Mouse (Mus musculus) kidney, postnatal 36 days (tissue): ENCODE data around the gene Sstr5.

ENCODE experiments used
- DNase-seq, 2 experiments: peaks; one replicate each; pipeline ENCODE4 v3.0.0; 2021 to 2022; ENCODE audit warnings: mixed read lengths in 2 of 2

The Sstr5 gene

GRCm38 (mm10) chr17:25497013-25497412 is at the start of gene Sstr5:
Sstr5 (minus strand) TSS chr17:25497288.
- DNase-seq, result peak in 1 of 2 experiments; percentile 36

DNA sequence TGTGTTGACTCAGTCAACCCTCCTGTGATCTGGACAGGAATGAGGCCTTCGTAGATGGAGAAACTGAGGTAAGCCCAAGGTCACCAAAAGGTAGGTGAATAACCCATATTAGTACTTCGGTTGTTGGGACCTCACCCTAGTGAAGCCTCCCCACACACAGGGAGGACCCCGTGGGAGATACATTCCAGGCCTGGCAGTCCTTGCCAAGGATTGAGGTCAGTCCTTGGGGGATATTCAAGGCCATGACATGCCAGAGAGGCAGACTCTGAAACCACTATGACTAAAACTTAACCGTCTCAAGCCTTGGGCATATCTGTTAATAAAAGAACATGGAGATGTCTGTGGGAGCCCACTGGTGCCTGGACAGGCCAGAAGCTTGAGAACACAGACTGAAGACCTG is 44.7 kb upstream of the Sstr5 start:
- DNase-seq, result no peak

- no peak for DNase-seq
Observed at GRCm38 (mm10) chr17:25540731-25541130, 43.6 kb upstream of the Sstr5 start.

DNA sequence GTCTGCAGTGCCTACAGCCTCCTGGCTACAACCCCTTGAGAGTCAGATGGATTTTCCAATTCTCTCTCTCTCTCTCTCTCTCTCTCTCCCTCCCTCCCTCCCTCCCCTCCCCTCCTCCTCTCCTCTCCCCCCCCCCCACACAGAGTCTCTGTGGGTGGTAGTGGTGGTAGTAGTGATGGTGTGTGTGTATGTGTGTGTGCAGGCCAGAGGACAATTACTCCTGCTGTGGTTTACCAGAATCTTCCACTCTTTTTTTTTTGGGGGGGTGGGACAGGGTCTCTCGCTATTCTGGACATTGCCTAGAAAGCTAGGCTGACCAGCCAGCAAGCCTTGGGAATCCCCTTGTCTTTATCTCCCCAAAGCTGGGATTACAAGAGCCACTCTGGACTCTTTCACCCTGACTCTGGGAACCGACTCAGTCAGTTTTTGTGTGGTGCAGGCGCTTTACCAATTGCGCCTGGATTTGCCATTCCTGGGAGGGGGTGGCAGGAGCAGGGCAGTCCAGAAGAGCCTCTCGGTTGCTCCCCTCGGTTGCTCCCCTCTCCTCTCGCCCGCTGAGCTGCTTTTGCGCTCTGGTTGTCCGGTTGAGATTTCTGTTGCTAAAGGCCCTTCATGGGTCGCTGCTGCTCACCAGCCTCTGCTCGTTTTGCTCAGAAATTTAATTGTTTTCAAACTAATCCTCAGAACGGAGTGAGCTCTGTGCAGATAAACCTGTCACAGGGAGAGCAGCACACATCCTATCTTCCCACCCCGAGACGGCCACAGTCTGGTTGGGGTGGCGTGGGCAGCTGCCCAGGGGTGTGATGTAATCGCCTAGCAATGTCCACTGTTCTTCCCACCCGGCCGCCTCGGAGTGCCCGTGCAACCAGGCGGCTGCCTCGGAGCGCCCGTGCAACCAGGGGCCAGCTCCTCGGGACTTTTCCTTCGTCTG is 42.1 kb upstream of the Sstr5 start:
- peak; percentile 8 to 39 for DNase-seq

DNA sequence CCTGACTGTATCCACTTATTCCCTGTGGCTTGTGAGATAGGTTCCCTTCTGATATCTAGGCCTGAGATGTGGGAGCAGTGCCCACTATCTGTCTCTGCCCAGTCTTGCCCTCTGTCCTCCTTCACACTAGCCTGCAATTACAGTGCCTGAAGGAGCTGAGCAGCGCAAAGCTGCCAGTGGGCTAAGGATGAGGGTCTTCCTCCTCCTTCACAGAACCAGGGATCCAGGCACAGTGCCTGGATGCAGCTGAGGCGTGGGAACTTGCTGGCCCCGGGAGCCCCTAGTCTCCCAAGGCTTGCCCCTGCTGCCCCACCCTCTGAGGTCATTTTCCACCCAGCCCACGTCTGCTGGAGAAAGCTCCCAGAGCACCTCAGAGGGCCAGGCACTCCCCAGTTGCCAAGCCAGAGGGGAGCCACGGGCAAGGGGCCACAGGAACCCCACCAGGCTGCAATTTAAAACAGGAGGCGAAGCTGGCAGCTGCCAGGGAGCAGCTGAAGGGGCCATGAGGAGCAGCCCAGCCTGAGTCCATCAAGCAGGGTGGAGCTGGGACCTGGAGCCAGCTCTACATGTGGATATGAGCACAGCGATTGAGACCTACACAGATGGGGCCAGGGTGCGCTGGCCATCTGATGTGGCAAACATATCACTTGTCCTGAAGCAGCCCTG is 33.4 kb upstream of the Sstr5 start:
- no peak for DNase-seq

DNA sequence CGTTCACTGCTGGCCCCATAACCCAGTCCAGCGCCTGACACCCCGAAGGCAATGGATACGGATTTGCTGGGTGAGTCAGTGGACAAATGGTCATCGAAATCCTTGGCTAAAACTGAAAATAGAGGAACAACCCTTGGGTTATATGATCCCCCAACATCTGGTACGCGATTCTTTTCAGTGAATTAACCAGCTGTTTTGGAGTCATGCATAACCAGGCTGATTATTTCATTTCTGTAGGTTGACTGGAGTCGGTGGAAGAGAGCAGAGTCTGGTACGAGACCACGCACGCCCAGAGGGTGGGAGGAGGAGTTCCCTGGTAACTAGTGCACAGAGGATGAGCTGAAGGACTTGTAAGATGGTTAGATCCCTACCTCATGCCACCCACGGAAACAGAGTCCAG is 25.0 kb upstream of the Sstr5 start:
- no peak for DNase-seq

GRCm38 (mm10) chr17:25520492-25520891 is 23.4 kb upstream of the Sstr5 start:
- no peak for DNase-seq

GRCm38 (mm10) chr17:25519511-25519910 is 22.4 kb upstream of the Sstr5 start:
- no peak for DNase-seq

DNA sequence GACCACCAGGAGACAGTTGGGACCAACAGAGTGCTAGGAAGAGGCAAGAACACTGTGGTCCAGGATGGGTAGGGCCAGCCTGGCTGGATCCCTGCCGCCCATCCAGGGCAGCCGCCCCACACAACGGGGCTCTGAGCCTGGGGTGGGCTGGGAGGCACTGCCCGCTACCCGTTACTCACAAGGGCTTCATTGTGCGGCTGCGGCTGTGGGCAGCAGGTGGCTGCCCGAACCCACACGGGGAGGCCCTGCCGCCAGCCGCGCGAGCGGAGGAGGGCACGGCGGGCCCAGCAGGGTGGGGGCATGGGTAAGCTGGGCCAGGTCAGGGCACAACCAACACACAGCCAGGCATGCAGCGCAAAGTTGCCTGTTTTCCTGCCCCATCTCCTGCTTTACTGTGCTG is 21.1 kb upstream of the Sstr5 start:
- no peak for DNase-seq

DNA sequence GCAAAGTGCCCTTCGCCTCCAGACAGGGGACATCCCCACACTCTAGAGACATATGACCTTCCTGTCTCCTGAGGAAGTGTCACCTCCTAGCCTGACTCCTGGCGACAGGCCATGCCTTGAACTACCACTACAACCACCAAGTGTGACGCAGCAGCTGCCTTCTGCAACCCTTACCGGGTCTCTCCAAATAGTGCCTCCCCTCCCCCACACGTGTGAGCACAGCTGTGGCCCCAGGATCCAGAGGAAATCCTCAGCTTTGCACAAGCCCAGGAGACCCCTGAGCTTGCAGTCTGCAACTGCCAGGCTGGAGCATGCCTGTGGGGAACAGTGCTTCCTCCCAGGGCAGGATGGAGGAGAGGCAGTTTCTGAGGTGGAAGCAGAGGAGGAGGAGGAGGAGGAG is 19.2 kb upstream of the Sstr5 start:
- DNase-seq, result no peak

DNA sequence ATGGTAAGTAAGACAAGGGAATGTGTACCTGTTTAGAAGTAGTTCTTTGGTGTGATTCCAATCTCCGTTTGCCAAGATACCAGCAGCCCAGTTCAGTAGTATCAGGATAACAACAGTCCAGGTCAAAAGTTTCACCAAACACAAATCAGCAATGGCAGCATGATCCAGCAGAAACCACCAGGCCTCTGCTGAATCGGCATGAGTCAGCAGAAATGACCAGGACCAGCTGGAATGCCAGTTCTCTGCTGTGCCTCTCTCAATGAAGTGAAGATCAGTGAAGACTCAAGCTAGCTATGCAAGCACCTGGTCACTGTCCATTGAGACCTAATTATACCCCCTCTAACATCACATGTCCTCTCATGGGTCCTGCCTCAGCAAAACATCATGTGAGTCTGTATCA is 17.0 kb upstream of the Sstr5 start:
- DNase-seq, result no peak

GRCm38 (mm10) chr17:25511876-25512275 is 14.8 kb upstream of the Sstr5 start:
- no peak for DNase-seq

DNA sequence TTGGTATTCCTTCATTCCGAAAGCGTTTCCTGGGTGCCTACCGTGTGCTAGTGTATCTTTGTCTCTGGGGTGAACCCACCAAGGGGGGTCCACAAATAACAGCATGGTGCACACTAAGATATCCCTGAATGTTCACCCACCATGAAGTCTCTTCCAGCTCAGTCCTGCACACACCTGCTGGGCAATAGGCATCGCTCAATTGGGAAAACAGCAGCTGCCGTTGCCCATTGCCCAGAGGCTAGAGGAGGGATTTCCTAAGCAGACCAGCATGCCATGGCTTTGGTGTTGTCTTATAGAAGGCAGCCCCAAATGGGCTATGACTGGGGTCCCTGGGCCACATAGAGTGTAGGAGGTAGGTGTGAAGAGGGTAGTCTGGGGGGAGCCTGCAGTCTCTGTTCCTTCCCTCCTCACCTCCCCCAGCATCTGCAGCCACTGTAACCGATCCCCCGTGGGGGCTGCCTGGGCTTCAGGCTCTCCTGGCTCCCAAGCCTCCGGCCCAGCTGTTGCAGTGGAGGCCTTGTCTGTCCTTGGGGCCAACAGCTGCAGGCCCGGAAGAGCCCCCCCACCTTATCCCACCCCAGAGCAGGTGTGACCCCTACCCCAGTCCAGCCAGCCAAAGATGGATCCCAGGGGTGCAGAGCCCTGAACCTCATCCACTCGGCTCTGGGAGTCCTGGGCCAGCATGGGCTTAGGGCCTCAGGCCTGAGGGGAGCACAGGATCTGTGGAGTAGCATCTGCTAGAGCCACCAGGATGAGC is 13.2 kb upstream of the Sstr5 start:
- DNase-seq, result no peak

GRCm38 (mm10) chr17:25508860-25509577 is 11.9 kb upstream of the Sstr5 start:
- DNase-seq, result peak in 1 of 2 experiments; percentile 61

DNA sequence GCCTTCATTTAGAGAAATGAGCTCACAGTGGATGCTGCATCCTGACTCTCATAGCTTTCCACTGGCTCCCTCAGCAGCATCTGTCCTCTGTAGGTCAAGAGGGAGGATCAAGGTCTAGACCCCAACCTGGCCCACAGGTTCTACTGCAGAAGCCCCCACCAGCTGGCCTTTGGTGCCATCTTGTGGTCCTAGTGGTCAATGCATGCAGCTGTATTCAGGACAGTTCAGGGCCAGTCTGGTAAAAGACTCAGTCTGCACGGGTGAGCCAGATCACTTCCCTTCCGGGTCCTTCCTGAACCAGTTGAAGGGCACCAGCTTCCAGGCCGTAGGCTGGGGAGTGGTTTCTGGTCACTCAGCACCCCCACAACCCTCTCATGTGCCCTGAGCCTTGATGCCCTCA is 10.7 kb upstream of the Sstr5 start:
- DNase-seq, result peak; percentile 49 to 83

GRCm38 (mm10) chr17:25502599-25502998 is 5.5 kb upstream of the Sstr5 start:
- no peak for DNase-seq

DNA sequence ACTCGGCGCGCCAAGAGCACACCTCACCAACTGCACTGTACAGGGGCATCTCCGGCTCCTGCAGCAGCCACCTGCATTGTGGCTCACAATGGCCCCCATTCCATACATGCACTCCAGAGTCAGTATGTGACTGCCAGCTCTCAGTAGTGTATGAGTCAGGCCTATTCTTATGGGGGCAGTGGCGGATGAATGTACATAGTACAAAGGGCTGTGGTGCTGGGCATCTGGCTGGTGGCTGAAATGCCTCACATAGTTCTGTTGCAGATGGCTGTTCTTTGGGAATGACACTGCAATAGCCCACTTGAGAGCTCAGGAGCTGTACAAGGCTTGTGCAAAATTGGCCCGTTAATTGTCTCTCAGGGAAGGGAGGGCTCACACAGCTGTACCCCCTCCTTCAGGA is 15.0 kb downstream of the Sstr5 start:
- DNase-seq, result no peak

- DNase-seq, result no peak
Observed at GRCm38 (mm10) chr17:25480820-25481219, 16.3 kb downstream of the Sstr5 start.

DNA sequence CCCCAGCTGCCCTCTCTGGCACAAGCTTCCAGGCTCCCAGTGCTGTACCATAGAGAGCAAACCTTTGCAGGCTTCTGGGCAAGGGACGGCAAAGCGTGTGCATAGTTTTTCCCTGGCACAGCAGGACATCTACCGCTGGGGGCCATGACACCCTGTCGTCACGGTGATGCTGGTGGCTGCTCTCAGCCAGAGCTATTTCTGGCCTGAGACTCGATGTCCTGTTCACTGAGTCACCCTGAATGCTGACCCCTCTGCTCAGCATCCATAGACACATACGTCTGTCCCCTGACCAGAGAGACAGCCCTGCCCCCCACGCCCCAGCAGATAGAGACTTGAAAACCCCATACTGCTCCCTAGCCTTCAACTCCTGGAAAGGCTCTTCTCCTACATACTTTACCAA is 16.9 kb downstream of the Sstr5 start:
- no peak for DNase-seq

- DNase-seq, result peak; percentile 36 to 57
Observed at GRCm38 (mm10) chr17:25475946-25476744, 20.9 kb downstream of the Sstr5 start.

DNA sequence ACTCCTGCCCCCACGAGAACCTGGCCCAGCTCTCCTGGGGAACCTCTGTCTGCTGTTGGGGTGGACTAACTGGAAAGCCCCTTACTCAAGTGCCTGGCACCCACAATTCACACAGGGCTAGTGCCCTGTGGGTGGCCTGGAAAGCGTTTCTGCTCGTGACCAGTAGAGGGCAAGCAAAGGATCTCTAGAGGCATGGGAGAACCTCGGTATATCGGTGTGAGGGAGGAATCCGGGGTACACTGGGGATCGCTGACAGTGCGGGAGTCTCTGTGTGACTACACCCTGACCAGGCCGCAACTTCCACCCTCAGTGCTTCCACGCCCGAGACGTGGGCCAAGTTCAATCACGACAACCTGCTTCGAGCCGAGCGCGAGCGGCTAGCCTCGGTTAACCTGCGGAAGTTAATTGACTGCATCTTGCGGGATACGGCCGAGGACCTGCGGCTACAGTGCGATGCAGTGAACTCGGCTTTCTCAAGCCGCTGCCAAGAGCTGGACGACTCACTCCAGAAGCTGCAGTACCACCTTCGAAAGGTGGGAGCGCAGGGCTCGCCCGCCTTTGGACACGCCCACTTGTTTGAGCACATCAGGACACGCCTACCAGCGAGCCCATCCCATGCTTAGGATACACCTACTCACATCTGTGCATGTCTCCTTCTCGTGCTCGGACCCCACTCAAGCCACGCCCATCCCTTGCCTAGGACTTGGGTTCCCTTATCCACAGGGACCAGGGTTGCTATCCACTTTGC is 22.6 kb downstream of the Sstr5 start:
- peak; percentile 64 to 80 for DNase-seq
